Mouse (Mus musculus) lung, embryonic 16.5 days (tissue): ENCODE data around the gene Wscd2. TPM values are rescaled to one million over a fixed set of nuclear protein-coding genes. Genes with fewer than 3 reads are reported as not detected.

ENCODE experiments used
- ATAC-seq: fragments of 200-750 bp; cut with Nextera tagmentation; 2 replicates; pipeline ENCODE4 v1.8.0; 2017; ENCODE audit warnings: low read depth, mild to moderate bottlenecking, moderate library complexity
- H3K27ac ChIP-seq: fragments of 300-500 bp; sonication (generic); 2 replicates; pipeline ENCODE4 v1.5.1; 2014; ENCODE audit warnings: mild to moderate bottlenecking, control low read depth, low read length
- H3K27me3 ChIP-seq: fragments of 300-500 bp; sonication (generic); 2 replicates; pipeline ENCODE4 v1.6.1; 2014; ENCODE audit warnings: low read depth, low read length, mixed read lengths; ENCODE audit not compliant: control insufficient read depth, insufficient read depth
- H3K36me3 ChIP-seq: fragments of 300-500 bp; sonication (generic); 2 replicates; pipeline ENCODE4 v1.6.1; 2014; ENCODE audit warnings: low read length; ENCODE audit not compliant: control insufficient read depth, insufficient read depth
- H3K4me1 ChIP-seq: fragments of 300-500 bp; sonication (generic); replicated peaks from 2 replicates; pipeline ENCODE4 v1.6.1; 2014; ENCODE audit warnings: low read length, mixed read lengths; ENCODE audit not compliant: control insufficient read depth, insufficient read depth
- H3K4me2 ChIP-seq: fragments of 300-500 bp; sonication (generic); 2 replicates; pipeline ENCODE4 v1.6.1; 2014; ENCODE audit warnings: low read depth, low read length, control low read depth
- H3K4me3 ChIP-seq: fragments of 300-500 bp; sonication (generic); 2 replicates; pipeline ENCODE4 v1.5.1; 2014; ENCODE audit warnings: mild to moderate bottlenecking, low read length, control low read depth
- H3K9ac ChIP-seq: fragments of 300-500 bp; sonication (generic); 2 replicates; pipeline ENCODE4 v1.6.1; 2014; ENCODE audit warnings: low read length, control low read depth
- H3K9me3 ChIP-seq: fragments of 300-500 bp; sonication (generic); 2 replicates; pipeline ENCODE4 v1.6.1; 2016; ENCODE audit warnings: low read length; ENCODE audit not compliant: control insufficient read depth
- WGBS: fragments of 180-500 bp; shearing (Covaris S2); extraction: QIAGEN DNeasy Blood & Tissue Kit; methylation state at CpG from one replicate; pipeline ENCODE4 v1.1.7; 2014; 5-methylcytosine and 5-hydroxymethylcytosine counted together
- polyA plus RNA-seq: library from polyadenylated mRNA; unstranded; fragments of >200 nt; fragmentation: Nextera tagmentation; extraction: Ambion mirVana; gene quantifications from 2 replicates; pipeline ENCODE4 v1.2.1, GENCODE M21; 2015

Gene Wscd2
- polyA plus RNA-seq, 1 experiment from 2014 or later: 4.8 TPM

DNA sequence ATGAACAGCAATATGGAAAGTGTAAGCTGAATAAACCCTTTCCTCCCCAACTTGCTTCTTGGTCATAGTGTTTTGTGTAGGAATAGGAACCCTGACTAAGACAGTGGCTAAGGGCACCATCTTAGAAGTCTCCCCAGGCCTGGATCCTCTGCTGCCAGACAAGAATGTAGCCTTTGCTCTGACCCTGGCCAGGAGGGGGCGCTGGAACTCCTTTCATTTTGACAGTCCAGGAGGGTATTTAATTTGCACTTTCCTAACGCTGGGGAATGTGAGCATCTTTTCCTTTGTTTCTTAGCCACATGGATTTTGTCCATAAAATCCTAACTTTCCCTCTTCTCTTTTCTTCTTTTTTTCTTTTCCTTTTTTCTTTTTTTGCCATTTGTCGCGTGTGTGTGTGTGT, 18.7 kb upstream of the Wscd2 start:
- Histone ChIP-seq H3K4me1 (no peaks in the 10 kb centered on the region; the same call in 1 of the 2 replicates), H3K27me3 (no peaks in the 10 kb centered on the region), H3K9ac (no peak overlapping the region), H3K36me3 (no peaks in the 10 kb centered on the region), H3K4me2 (no peak overlapping the region), H3K27ac (no peak overlapping the region), H3K4me3 (no peak overlapping the region), H3K9me3 (no peaks in the 10 kb centered on the region)
- WGBS: 37% methylated on average over 4 of the region's 4 CpGs
- ATAC-seq: no peak

GRCm38 (mm10) chr5:113472339-113472738, 17.8 kb upstream of the Wscd2 start:
- Histone ChIP-seq H3K4me2 (no peak overlapping the region), H3K4me1 (peaks cover 6% of the 10 kb centered on the region; the same call in 1 of the 2 replicates), H3K36me3 (no peaks in the 10 kb centered on the region), H3K4me3 (no peak overlapping the region), H3K9me3 (no peaks in the 10 kb centered on the region), H3K9ac (no peak overlapping the region), H3K27me3 (no peaks in the 10 kb centered on the region), H3K27ac (no peak overlapping the region)
- WGBS: 49% methylated on average over 7 of the region's 7 CpGs
- no peak for ATAC-seq

GRCm38 (mm10) chr5:113476816-113477215, 13.3 kb upstream of the Wscd2 start:
- Histone ChIP-seq H3K9ac (no peak overlapping the region), H3K27ac (no peak overlapping the region)
- WGBS: 17% methylated on average over 6 of the region's 6 CpGs

DNA sequence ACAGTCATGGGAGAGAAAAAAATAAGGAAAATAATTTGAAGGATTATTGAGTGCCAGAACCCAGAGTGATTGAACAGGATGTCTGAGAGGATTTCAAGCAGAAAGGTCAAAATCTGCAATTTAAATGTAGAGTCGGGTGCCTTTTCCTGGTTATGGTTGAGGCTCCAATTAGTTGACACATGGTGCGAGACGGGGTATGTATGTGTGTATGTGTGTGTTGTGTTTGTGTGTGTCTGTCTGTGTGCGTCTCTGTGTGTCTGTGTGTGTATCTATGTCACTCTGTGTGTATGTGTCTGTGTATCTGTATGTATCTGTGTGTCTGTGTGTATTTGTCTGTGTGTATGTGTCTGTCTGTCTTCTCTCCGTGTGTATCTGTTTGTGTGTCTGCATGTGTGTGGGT, 11.1 kb upstream of the Wscd2 start:
- Histone ChIP-seq H3K27me3 (no peaks in the 10 kb centered on the region), H3K4me3 (no peak overlapping the region), H3K9ac (no peak overlapping the region), H3K4me2 (no peak overlapping the region), H3K36me3 (no peaks in the 10 kb centered on the region), H3K9me3 (no peaks in the 10 kb centered on the region), H3K4me1 (peaks cover 6% of the 10 kb centered on the region; the same call in 1 of the 2 replicates), H3K27ac (no peak overlapping the region)
- ATAC-seq: no peak
- WGBS: 81% methylated on average over 5 of the region's 5 CpGs

More at GRCm38 (mm10) chr5:113476816-113477215, 13.3 kb upstream of the Wscd2 start:
- Histone ChIP-seq H3K4me1 (peaks cover 6% of the 10 kb centered on the region; the same call in 1 of the 2 replicates), H3K4me2 (no peak overlapping the region), H3K27me3 (no peaks in the 10 kb centered on the region), H3K9me3 (no peaks in the 10 kb centered on the region), H3K36me3 (no peaks in the 10 kb centered on the region), H3K4me3 (no peak overlapping the region)
- ATAC-seq: no peak; the same call in 1 of the 2 replicates

DNA sequence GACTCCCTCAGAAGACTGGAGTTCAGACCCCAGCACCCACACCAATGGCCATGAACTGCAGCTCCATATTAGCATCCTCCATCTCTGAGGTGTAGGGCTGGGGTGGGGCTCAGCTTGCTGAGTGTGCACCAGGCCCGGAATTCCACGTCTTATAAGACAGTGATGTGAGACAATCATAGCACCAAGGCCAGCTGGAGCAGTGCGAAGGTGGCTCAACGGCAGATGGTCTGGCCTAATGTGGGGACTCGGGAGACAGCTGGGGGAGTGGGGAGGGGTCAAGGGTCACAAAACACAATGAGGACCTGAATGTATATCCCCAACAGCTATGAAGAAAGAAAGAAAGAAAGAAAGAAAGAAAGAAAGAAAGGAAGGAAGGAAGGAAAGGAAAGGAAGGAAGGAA, 9.7 kb upstream of the Wscd2 start:
- Histone ChIP-seq H3K27me3 (no peaks in the 10 kb centered on the region), H3K9ac (no peak overlapping the region), H3K27ac (no peak overlapping the region), H3K36me3 (no peaks in the 10 kb centered on the region), H3K4me1 (peaks cover 6% of the 10 kb centered on the region; the same call in 1 of the 2 replicates), H3K4me2 (no peak overlapping the region), H3K9me3 (no peaks in the 10 kb centered on the region), H3K4me3 (no peak overlapping the region)
- WGBS: 52% methylated on average over 5 of the region's 5 CpGs
- ATAC-seq: no peak

DNA sequence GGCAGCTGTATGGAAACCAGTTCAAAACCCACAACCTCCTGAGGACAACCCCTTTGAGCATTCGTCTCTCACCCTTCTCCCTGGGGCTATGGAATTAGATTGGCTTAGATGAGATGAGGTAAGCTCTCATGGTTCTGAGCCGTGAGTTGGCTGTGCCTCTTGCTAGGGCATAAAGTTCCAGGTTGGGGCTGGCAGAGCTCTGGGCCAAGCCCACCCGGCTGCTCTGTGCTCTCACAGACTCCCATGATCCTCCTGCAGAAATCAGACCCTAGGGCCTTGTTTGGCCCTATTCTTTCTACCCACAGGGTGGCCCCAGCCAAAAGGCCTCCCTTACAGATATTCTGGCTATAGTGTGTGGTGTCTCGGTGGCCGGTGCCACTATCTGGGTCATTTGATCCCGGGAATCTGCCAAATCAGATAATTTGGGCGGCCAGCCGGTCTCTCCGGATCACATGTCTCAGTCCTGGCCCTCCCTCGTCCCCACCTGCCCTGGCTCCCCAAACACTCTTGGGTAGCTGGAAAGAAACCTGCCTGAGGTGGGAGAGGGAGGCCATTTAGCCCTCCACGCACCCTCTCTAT, 4.5 kb upstream of the Wscd2 start:
- 54% methylated on average over 11 of the region's 11 CpGs for WGBS
- ATAC-seq: no peak
- Histone ChIP-seq H3K27ac (no peak overlapping the region), H3K4me2 (no peak overlapping the region), H3K9me3 (no peaks in the 10 kb centered on the region; the same call in 1 of the 2 replicates), H3K36me3 (no peaks in the 10 kb centered on the region), H3K27me3 (peaks cover 17% of the 10 kb centered on the region), H3K9ac (no peak overlapping the region), H3K4me3 (no peak overlapping the region), H3K4me1 (peaks cover 3% of the 10 kb centered on the region; the same call in 1 of the 2 replicates)

- Histone ChIP-seq H3K36me3 (no peaks in the 10 kb centered on the region), H3K9ac (no peak overlapping the region), H3K4me1 (peaks cover 8% of the 10 kb centered on the region; the same call in 1 of the 2 replicates), H3K27ac (no peak overlapping the region), H3K4me3 (no peak overlapping the region), H3K9me3 (no peaks in the 10 kb centered on the region; the same call in 1 of the 2 replicates), H3K4me2 (no peak overlapping the region), H3K27me3 (peaks cover 29% of the 10 kb centered on the region)
- ATAC-seq: no peak
- WGBS: 37% methylated on average over 8 of the region's 8 CpGs
Measured at GRCm38 (mm10) chr5:113487879-113488278, 2.3 kb upstream of the Wscd2 start.

GRCm38 (mm10) chr5:113489617-113490016, 516 bp upstream of the Wscd2 start:
- 84% methylated on average over 9 of the region's 9 CpGs for WGBS

GRCm38 (mm10) chr5:113490467-113491260, 531 bp downstream of the Wscd2 start:
- no peaks in the 10 kb centered on the region for H3K36me3 ChIP-seq
- peak overlapping the region; percentile 74 for H3K4me2 ChIP-seq
- peak overlapping the region; percentile 44 for H3K27ac ChIP-seq
- H3K4me1 ChIP-seq: peaks cover 8% of the 10 kb centered on the region; the same call in 1 of the 2 replicates
- H3K9ac ChIP-seq: peak overlapping the region; percentile 64
- peak overlapping the region; percentile 53 for H3K4me3 ChIP-seq
- no peaks in the 10 kb centered on the region; the same call in 1 of the 2 replicates for H3K9me3 ChIP-seq
- H3K27me3 ChIP-seq: peaks cover 29% of the 10 kb centered on the region
- peak; percentile 88 for ATAC-seq
- WGBS: under 1% methylated on average over 59 of the region's 63 CpGs

More at GRCm38 (mm10) chr5:113489617-113490016, 516 bp upstream of the Wscd2 start:
- no peak overlapping the region for H3K4me2 ChIP-seq
- H3K9me3 ChIP-seq: no peaks in the 10 kb centered on the region; the same call in 1 of the 2 replicates
- ATAC-seq: no peak
- H3K4me1 ChIP-seq: peaks cover 8% of the 10 kb centered on the region; the same call in 1 of the 2 replicates
- H3K27me3 ChIP-seq: peaks cover 29% of the 10 kb centered on the region
- H3K36me3 ChIP-seq: no peaks in the 10 kb centered on the region
- no peak overlapping the region for H3K9ac ChIP-seq
- no peak overlapping the region for H3K27ac ChIP-seq
- no peak overlapping the region for H3K4me3 ChIP-seq
